Mouse (Mus musculus) stomach, postnatal 0 days (tissue): ENCODE data around the gene Stk38. TPM values are rescaled to one million over a fixed set of nuclear protein-coding genes. Genes with fewer than 3 reads are reported as not detected.
A peak's percentile ranks its signal among the peaks of the same experiment; 100 is the strongest.

Experiments used
- ATAC-seq: fragments of 200-750 bp; cut with Nextera tagmentation; 2 replicates; pipeline ENCODE4 v1.8.0; 2017; ENCODE audit not compliant: low FRiP score, low TSS enrichment
- DNase-seq: peaks from one replicate; pipeline ENCODE4 v3.0.0-alpha.2; 2016; ENCODE audit warnings: low spot score
- H3K27ac ChIP-seq: fragments of 300-500 bp; sonication (generic); replicated peaks from 2 replicates; pipeline ENCODE4 v1.5.1; 2014; ENCODE audit warnings: mild to moderate bottlenecking, control low read depth
- H3K27me3 ChIP-seq: fragments of 300-500 bp; sonication (generic); 2 replicates; pipeline ENCODE4 v1.6.1; 2014; ENCODE audit warnings: low read length; ENCODE audit not compliant: control insufficient read depth, insufficient read depth
- H3K36me3 ChIP-seq: fragments of 300-500 bp; sonication (generic); 2 replicates; pipeline ENCODE4 v1.6.1; 2014; ENCODE audit warnings: low read length, mixed read lengths; ENCODE audit not compliant: control insufficient read depth, insufficient read depth
- H3K4me1 ChIP-seq: fragments of 300-500 bp; sonication (generic); replicated peaks from 2 replicates; pipeline ENCODE4 v1.6.1; 2014; ENCODE audit warnings: antibody characterized with exemption; ENCODE audit not compliant: control insufficient read depth, insufficient read depth
- H3K4me2 ChIP-seq: fragments of 300-500 bp; sonication (generic); replicated peaks from 2 replicates; pipeline ENCODE4 v1.6.1; 2014; ENCODE audit warnings: low read depth, mild to moderate bottlenecking, control low read depth, moderate library complexity
- H3K4me3 ChIP-seq: fragments of 300-500 bp; sonication (generic); 2 replicates; pipeline ENCODE4 v1.5.1; 2014; ENCODE audit warnings: low read depth, low read length, control low read depth
- H3K9ac ChIP-seq: fragments of 300-500 bp; sonication (generic); 2 replicates; pipeline ENCODE4 v1.6.1; 2014; ENCODE audit warnings: mild to moderate bottlenecking, low read length, control low read depth, mixed read lengths
- H3K9me3 ChIP-seq: fragments of 300-500 bp; sonication (generic); 2 replicates; pipeline ENCODE4 v1.6.1; 2016; ENCODE audit warnings: low read length; ENCODE audit not compliant: control insufficient read depth
- CTCF ChIP-seq: IDR thresholded peaks from 2 replicates; pipeline ENCODE4 v1.5.1; 2016; ENCODE audit warnings: antibody characterized with exemption, low read depth, mild to moderate bottlenecking, moderate library complexity
- EP300 ChIP-seq: optimal IDR thresholded peaks from 2 replicates; pipeline ENCODE3; 2016; ENCODE audit warnings: antibody characterized with exemption
- WGBS: fragments of 180-500 bp; shearing (Covaris S2); extraction: QIAGEN DNeasy Blood & Tissue Kit; methylation state at CpG from one replicate; pipeline ENCODE4 v1.1.7; 2014; 5-methylcytosine and 5-hydroxymethylcytosine counted together
- polyA plus RNA-seq: library from polyadenylated mRNA; unstranded; fragments of >200 nt; fragmentation: Nextera tagmentation; extraction: Ambion mirVana; gene quantifications from 2 replicates; pipeline ENCODE4 v1.2.1, GENCODE M21; 2015

Stk38 gene
- polyA plus RNA-seq, 1 experiment from 2014 or later, result 64.8 TPM

DNA sequence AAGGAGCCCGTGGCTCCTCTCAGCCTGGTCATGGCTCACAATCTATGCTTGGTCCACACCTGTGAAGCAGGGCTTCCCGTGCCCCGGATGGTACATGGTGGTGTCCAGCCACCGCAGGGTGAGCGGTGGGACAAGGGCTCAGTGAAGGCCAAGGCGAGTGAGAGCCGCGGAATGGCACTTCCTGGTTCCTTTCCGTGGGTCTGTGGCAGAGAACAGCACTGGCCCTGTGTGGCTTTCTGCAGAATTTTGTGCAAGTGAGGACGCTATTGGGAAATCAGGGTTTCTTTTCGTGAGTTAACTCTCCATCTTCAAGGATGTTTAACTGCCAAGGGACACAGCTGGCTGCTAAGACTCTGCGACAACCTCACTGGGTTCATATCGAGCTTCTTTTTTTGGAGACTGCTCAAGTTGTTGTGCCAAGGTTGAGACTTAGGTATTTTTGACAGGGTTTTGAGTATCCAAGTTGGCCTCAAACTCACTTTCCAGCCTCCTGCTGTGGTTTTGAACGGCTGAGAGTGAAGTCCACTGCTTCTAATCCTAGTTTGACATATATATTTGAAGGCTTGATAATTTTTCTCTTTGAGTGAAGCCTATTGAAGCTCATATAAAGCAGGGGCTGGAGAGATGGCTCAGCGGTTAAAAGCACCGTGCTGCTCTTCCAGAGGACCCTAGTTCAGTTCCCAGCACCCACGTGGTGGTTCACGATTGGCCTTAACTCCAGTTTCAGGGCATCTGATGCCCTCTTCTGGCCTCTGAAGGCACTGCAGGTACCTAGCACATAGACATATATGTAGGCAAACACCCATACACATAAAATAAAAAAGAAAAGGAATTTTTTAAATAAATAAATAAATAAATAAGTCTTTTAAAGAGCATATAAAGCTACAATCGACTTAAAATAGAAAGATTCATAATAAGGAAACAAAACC, 60.5 kb downstream of the Stk38 start:
- H3K36me3 ChIP-seq, result no peaks in the 10 kb centered on the region
- ATAC-seq (no peak), DNase-seq (no peak)
- no peak overlapping the region for H3K4me2 ChIP-seq
- H3K9me3 ChIP-seq, result no peaks in the 10 kb centered on the region
- 93% methylated on average over 19 of the region's 19 CpGs for WGBS
- H3K4me1 ChIP-seq, result no peaks in the 10 kb centered on the region
- no peak overlapping the region for H3K4me3 ChIP-seq
- H3K27me3 ChIP-seq, result no peaks in the 10 kb centered on the region
- no peak overlapping the region for H3K27ac ChIP-seq
- peak; percentile 37 for TF ChIP-seq CTCF
- TF ChIP-seq EP300, result no peak
- H3K9ac ChIP-seq, result no peak overlapping the region

DNA sequence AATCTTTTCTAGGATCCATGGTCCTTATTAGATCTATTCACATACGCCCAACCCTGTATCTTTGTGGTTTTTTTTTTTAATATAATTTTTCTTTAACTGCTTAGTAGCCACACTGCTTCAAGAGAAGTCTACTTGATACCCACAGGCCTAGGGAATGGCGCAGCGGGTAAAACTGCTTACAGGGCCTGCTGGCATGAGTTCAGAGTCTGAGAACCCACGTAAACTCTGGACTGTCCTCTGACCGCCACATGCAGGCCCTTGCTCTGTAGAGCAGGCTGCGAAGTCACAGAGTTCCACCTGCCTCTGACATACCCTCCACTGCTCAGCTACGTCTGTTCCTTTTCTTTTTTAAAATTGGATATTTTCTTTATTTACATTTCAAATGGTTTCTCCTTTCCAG, 63.3 kb downstream of the Stk38 start:
- WGBS, result 83% methylated on average over 7 of the region's 7 CpGs
- no peaks in the 10 kb centered on the region for H3K9me3 ChIP-seq
- H3K4me2 ChIP-seq, result no peak overlapping the region
- H3K36me3 ChIP-seq, result no peaks in the 10 kb centered on the region
- no peak for ATAC-seq
- no peak for DNase-seq
- no peak overlapping the region for H3K9ac ChIP-seq
- H3K4me1 ChIP-seq, result no peaks in the 10 kb centered on the region
- H3K4me3 ChIP-seq, result no peak overlapping the region
- H3K27ac ChIP-seq, result no peak overlapping the region
- no peaks in the 10 kb centered on the region for H3K27me3 ChIP-seq
- no peak for TF ChIP-seq CTCF
- TF ChIP-seq EP300, result no peak

GRCm38 (mm10) chr17:28943740-28944139, 64.1 kb downstream of the Stk38 start, which contains the start of gene Pxt1:
TSS of gene Pxt1 (minus strand) at chr17:28943840.
- ATAC-seq, result no peak
- no peak within 1 kb of the TSS for H3K9ac ChIP-seq
- H3K9me3 ChIP-seq, result no peaks in the 10 kb centered on the region
- no peak within 1 kb of the TSS for H3K27ac ChIP-seq
- H3K4me1 ChIP-seq, result no peaks in the 10 kb centered on the region
- no peak within 1 kb of the TSS for H3K4me2 ChIP-seq
- no peaks in the 10 kb centered on the region for H3K27me3 ChIP-seq
- TF ChIP-seq CTCF, result no peak
- TF ChIP-seq EP300, result no peak
- H3K36me3 ChIP-seq, result no peaks in the 10 kb centered on the region
- no peak for DNase-seq
- no peak within 1 kb of the TSS for H3K4me3 ChIP-seq
- 82% methylated on average over 7 of the region's 7 CpGs for WGBS

- DNase-seq (no peak), ATAC-seq (no peak)
- 73% methylated on average over 10 of the region's 11 CpGs for WGBS
- H3K27ac ChIP-seq, result no peak overlapping the region
- no peak for TF ChIP-seq CTCF
- TF ChIP-seq EP300, result no peak
- H3K27me3 ChIP-seq, result no peaks in the 10 kb centered on the region
- no peak overlapping the region for H3K9ac ChIP-seq
- H3K9me3 ChIP-seq, result no peaks in the 10 kb centered on the region
- H3K4me2 ChIP-seq, result no peak overlapping the region
- no peaks in the 10 kb centered on the region for H3K36me3 ChIP-seq
- H3K4me3 ChIP-seq, result no peak overlapping the region
- H3K4me1 ChIP-seq, result no peaks in the 10 kb centered on the region
Measured at GRCm38 (mm10) chr17:28942101-28942500, 65.7 kb downstream of the Stk38 start.

DNA sequence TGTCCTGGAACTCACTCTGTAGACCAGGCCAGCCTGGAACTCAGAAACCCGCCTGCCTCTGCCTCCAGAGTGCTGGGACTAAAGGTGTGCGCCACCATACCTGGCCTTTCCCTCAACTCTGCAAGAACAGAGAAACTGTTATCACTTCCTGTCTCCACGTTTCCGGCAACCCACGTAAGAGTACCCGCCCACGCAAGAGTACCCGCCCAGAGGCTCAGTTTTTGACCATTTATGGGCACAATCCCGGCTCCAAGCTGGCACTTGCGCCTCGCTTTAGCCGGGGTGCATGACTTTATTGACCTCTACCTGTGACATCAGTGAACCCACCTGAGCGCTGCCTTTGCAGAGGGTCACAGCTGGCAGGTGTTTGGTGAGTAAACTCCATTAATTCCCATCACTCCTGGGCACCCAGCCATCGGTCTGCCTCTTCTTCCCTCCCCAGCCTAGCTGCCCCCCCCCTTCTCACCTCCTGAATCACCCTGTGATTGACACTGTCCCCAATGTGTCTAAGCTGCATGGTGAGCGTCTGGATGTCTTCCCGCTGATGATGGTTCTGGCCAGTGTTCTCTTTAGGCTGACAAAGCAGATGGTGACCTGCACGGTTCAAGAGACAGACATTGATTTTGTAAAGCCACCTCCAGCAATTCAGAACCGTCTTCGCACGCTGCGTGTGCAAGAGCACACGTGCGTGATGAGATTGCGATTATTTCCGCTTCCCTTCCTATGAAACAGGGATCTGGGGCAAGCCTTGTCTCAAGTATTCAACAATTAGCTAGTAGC, 66.8 kb downstream of the Stk38 start:
- no peak for ATAC-seq
- TF ChIP-seq EP300 (no peak), CTCF (no peak)
- H3K36me3 ChIP-seq, result no peaks in the 10 kb centered on the region
- no peak overlapping the region for H3K9ac ChIP-seq
- H3K4me1 ChIP-seq, result no peaks in the 10 kb centered on the region
- H3K27ac ChIP-seq, result no peak overlapping the region
- WGBS, result 90% methylated on average over 25 of the region's 25 CpGs
- no peak for DNase-seq
- no peak overlapping the region for H3K4me2 ChIP-seq
- no peaks in the 10 kb centered on the region for H3K9me3 ChIP-seq
- H3K4me3 ChIP-seq, result no peak overlapping the region
- H3K27me3 ChIP-seq, result no peaks in the 10 kb centered on the region
